Mouse (Mus musculus) embryonic facial prominence, embryonic 13.5 days (tissue): ENCODE results near the gene Klhdc1. TPM values are rescaled to one million over a fixed set of nuclear protein-coding genes. Genes with fewer than 3 reads are reported as not detected.

Experiments used
- ATAC-seq: fragments of 200-750 bp; cut with Nextera tagmentation; 2 replicates; pipeline ENCODE4 v1.8.0; 2017; ENCODE audit warnings: low read depth; ENCODE audit not compliant: insufficient number of reproducible peaks, insufficient read depth, low FRiP score, low TSS enrichment
- H3K27ac ChIP-seq: fragments of 300-500 bp; sonication (generic); 2 replicates; pipeline ENCODE4 v1.5.1; 2015; ENCODE audit warnings: moderate library complexity, mild to moderate bottlenecking, inconsistent platforms
- H3K27me3 ChIP-seq: fragments of 300-500 bp; sonication (generic); 2 replicates; pipeline ENCODE4 v1.6.1; 2015; ENCODE audit warnings: mild to moderate bottlenecking, inconsistent platforms
- H3K36me3 ChIP-seq: fragments of 300-500 bp; sonication (generic); 2 replicates; pipeline ENCODE4 v1.6.1; 2015; ENCODE audit warnings: mild to moderate bottlenecking, inconsistent platforms
- H3K4me1 ChIP-seq: fragments of 300-500 bp; sonication (generic); 2 replicates; pipeline ENCODE4 v1.6.1; 2015; ENCODE audit warnings: inconsistent platforms
- H3K4me2 ChIP-seq: fragments of 300-500 bp; sonication (generic); 2 replicates; pipeline ENCODE4 v1.6.1; 2015; ENCODE audit warnings: moderate library complexity, mild to moderate bottlenecking, inconsistent platforms
- H3K4me3 ChIP-seq: fragments of 300-500 bp; sonication (generic); 2 replicates; pipeline ENCODE4 v1.5.1; 2015; ENCODE audit warnings: mild to moderate bottlenecking, inconsistent platforms
- H3K9ac ChIP-seq: fragments of 300-500 bp; sonication (generic); 2 replicates; pipeline ENCODE4 v1.6.1; 2015; ENCODE audit warnings: mild to moderate bottlenecking, inconsistent platforms
- H3K9me3 ChIP-seq: fragments of 300-500 bp; sonication (generic); 2 replicates; pipeline ENCODE4 v1.6.1; 2016; ENCODE audit warnings: inconsistent platforms
- WGBS: fragments of 180-500 bp; shearing (Covaris S2); methylation state at CpG from one replicate; pipeline ENCODE4 v1.1.7; 2015; ENCODE audit warnings: mixed read lengths; 5-methylcytosine and 5-hydroxymethylcytosine counted together
- polyA plus RNA-seq: library from polyadenylated mRNA; unstranded; fragments of >200 nt; fragmentation: Nextera tagmentation; extraction: Ambion mirVana; gene quantifications from 2 replicates; pipeline ENCODE4 v1.2.1, GENCODE M21; 2015

The Klhdc1 gene
- polyA plus RNA-seq, 1 experiment from 2014 or later: 10.5 TPM

GRCm38 (mm10) chr12:69238284-69238683 is 2.7 kb upstream of the Klhdc1 start:
- H3K36me3 ChIP-seq: no peaks in the 10 kb centered on the region
- no peak for ATAC-seq
- no peak overlapping the region for H3K9ac ChIP-seq
- WGBS: 45% methylated on average over 3 of the region's 3 CpGs
- no peaks in the 10 kb centered on the region for H3K27me3 ChIP-seq
- no peak overlapping the region for H3K4me3 ChIP-seq
- H3K9me3 ChIP-seq: no peaks in the 10 kb centered on the region
- H3K4me1 ChIP-seq: peaks cover 6% of the 10 kb centered on the region; the same call in 1 of the 2 replicates
- H3K27ac ChIP-seq: no peak overlapping the region
- no peak overlapping the region for H3K4me2 ChIP-seq

- H3K27me3 ChIP-seq: no peaks in the 10 kb centered on the region
- 0% methylated on average over 3 of the region's 3 CpGs for WGBS
- peaks cover 6% of the 10 kb centered on the region; the same call in 1 of the 2 replicates for H3K4me1 ChIP-seq
- no peak; the same call in 1 of the 2 replicates for ATAC-seq
- H3K27ac ChIP-seq: peak overlapping the region; percentile 85
- no peaks in the 10 kb centered on the region for H3K9me3 ChIP-seq
- H3K4me2 ChIP-seq: peak overlapping the region; percentile 69
- H3K9ac ChIP-seq: peak overlapping the region; percentile 87
- no peaks in the 10 kb centered on the region for H3K36me3 ChIP-seq
- H3K4me3 ChIP-seq: peak overlapping the region; percentile 74
Measured at GRCm38 (mm10) chr12:69241405-69241770, 412 bp downstream of the Klhdc1 start.

GRCm38 (mm10) chr12:69241771-69242431 is 925 bp downstream of the Klhdc1 start:
- Histone ChIP-seq H3K4me3 (peak overlapping the region; percentile 74), H3K4me1 (peaks cover 6% of the 10 kb centered on the region; the same call in 1 of the 2 replicates), H3K27ac (peak overlapping the region; percentile 85), H3K9ac (peak overlapping the region; percentile 87), H3K4me2 (peak overlapping the region; percentile 69), H3K27me3 (no peaks in the 10 kb centered on the region), H3K36me3 (no peaks in the 10 kb centered on the region), H3K9me3 (no peaks in the 10 kb centered on the region)
- WGBS: under 1% methylated on average over 64 of the region's 64 CpGs
- ATAC-seq: peak; percentile 82

GRCm38 (mm10) chr12:69249766-69250165 is 8.8 kb downstream of the Klhdc1 start:
- Histone ChIP-seq H3K9me3 (no peaks in the 10 kb centered on the region), H3K36me3 (no peaks in the 10 kb centered on the region), H3K9ac (no peak overlapping the region), H3K4me1 (no peaks in the 10 kb centered on the region), H3K4me3 (no peak overlapping the region), H3K27me3 (no peaks in the 10 kb centered on the region), H3K4me2 (no peak overlapping the region), H3K27ac (no peak overlapping the region)
- ATAC-seq: no peak
- WGBS: 79% methylated on average over 4 of the region's 4 CpGs

- Histone ChIP-seq H3K27ac (no peak overlapping the region), H3K27me3 (no peaks in the 10 kb centered on the region), H3K9ac (no peak overlapping the region), H3K4me2 (no peak overlapping the region), H3K4me3 (no peak overlapping the region), H3K36me3 (no peaks in the 10 kb centered on the region), H3K4me1 (no peaks in the 10 kb centered on the region), H3K9me3 (no peaks in the 10 kb centered on the region)
- ATAC-seq: no peak
- WGBS: 82% methylated on average over 8 of the region's 8 CpGs
Measured at GRCm38 (mm10) chr12:69250756-69251155, 9.8 kb downstream of the Klhdc1 start.

GRCm38 (mm10) chr12:69253806-69254205 is 12.8 kb downstream of the Klhdc1 start:
- H3K4me1 ChIP-seq: no peaks in the 10 kb centered on the region
- no peaks in the 10 kb centered on the region for H3K9me3 ChIP-seq
- no peak overlapping the region for H3K9ac ChIP-seq
- H3K4me2 ChIP-seq: no peak overlapping the region
- H3K27me3 ChIP-seq: no peaks in the 10 kb centered on the region
- H3K4me3 ChIP-seq: no peak overlapping the region
- no peak overlapping the region for H3K27ac ChIP-seq
- no peaks in the 10 kb centered on the region for H3K36me3 ChIP-seq
- no peak for ATAC-seq
- 90% methylated on average over 1 of the region's 1 CpGs for WGBS

GRCm38 (mm10) chr12:69257836-69258235 is 16.9 kb downstream of the Klhdc1 start:
- Histone ChIP-seq H3K4me2 (no peak overlapping the region), H3K9ac (no peak overlapping the region), H3K4me1 (no peaks in the 10 kb centered on the region), H3K9me3 (no peaks in the 10 kb centered on the region), H3K27ac (no peak overlapping the region), H3K27me3 (no peaks in the 10 kb centered on the region), H3K36me3 (no peaks in the 10 kb centered on the region), H3K4me3 (no peak overlapping the region)
- 77% methylated on average over 11 of the region's 11 CpGs for WGBS
- no peak for ATAC-seq

- Histone ChIP-seq H3K4me3 (no peak overlapping the region), H3K9me3 (no peaks in the 10 kb centered on the region), H3K27ac (no peak overlapping the region), H3K4me1 (no peaks in the 10 kb centered on the region), H3K9ac (no peak overlapping the region), H3K27me3 (no peaks in the 10 kb centered on the region), H3K36me3 (no peaks in the 10 kb centered on the region), H3K4me2 (no peak overlapping the region)
- ATAC-seq: no peak
- WGBS: 90% methylated on average over 5 of the region's 5 CpGs
Measured at GRCm38 (mm10) chr12:69262251-69262650, 21.3 kb downstream of the Klhdc1 start.

- 83% methylated on average over 3 of the region's 3 CpGs for WGBS
- no peaks in the 10 kb centered on the region for H3K36me3 ChIP-seq
- H3K4me1 ChIP-seq: no peaks in the 10 kb centered on the region
- no peak for ATAC-seq
- no peak overlapping the region for H3K4me2 ChIP-seq
- no peaks in the 10 kb centered on the region for H3K27me3 ChIP-seq
- H3K27ac ChIP-seq: no peak overlapping the region
- H3K9ac ChIP-seq: no peak overlapping the region
- no peaks in the 10 kb centered on the region for H3K9me3 ChIP-seq
- H3K4me3 ChIP-seq: no peak overlapping the region
Measured at GRCm38 (mm10) chr12:69265031-69265430, 24.1 kb downstream of the Klhdc1 start.

- no peaks in the 10 kb centered on the region for H3K9me3 ChIP-seq
- H3K4me2 ChIP-seq: no peak overlapping the region
- no peaks in the 10 kb centered on the region for H3K27me3 ChIP-seq
- ATAC-seq: no peak
- no peak overlapping the region for H3K9ac ChIP-seq
- WGBS: 78% methylated on average over 11 of the region's 11 CpGs
- H3K36me3 ChIP-seq: no peaks in the 10 kb centered on the region
- no peaks in the 10 kb centered on the region for H3K4me1 ChIP-seq
- no peak overlapping the region for H3K27ac ChIP-seq
- no peak overlapping the region for H3K4me3 ChIP-seq
Measured at GRCm38 (mm10) chr12:69267956-69268632, 27.1 kb downstream of the Klhdc1 start.

- no peak overlapping the region for H3K4me2 ChIP-seq
- H3K4me3 ChIP-seq: no peak overlapping the region
- H3K27ac ChIP-seq: no peak overlapping the region
- WGBS: 64% methylated on average over 2 of the region's 2 CpGs
- no peak overlapping the region for H3K9ac ChIP-seq
- H3K36me3 ChIP-seq: no peaks in the 10 kb centered on the region
- no peaks in the 10 kb centered on the region for H3K27me3 ChIP-seq
- no peaks in the 10 kb centered on the region for H3K9me3 ChIP-seq
- no peaks in the 10 kb centered on the region for H3K4me1 ChIP-seq
- no peak for ATAC-seq
Measured at GRCm38 (mm10) chr12:69268956-69269355, 28.0 kb downstream of the Klhdc1 start.

- H3K9ac ChIP-seq: no peak overlapping the region
- no peak overlapping the region for H3K4me3 ChIP-seq
- WGBS: 14% methylated on average over 1 of the region's 1 CpGs
- no peak for ATAC-seq
- H3K27me3 ChIP-seq: no peaks in the 10 kb centered on the region
- no peaks in the 10 kb centered on the region for H3K4me1 ChIP-seq
- H3K4me2 ChIP-seq: no peak overlapping the region
- H3K36me3 ChIP-seq: no peaks in the 10 kb centered on the region
- H3K27ac ChIP-seq: no peak overlapping the region
- no peaks in the 10 kb centered on the region for H3K9me3 ChIP-seq
Measured at GRCm38 (mm10) chr12:69279931-69280469, 39.0 kb downstream of the Klhdc1 start.
